Mouse (Mus musculus) embryo, embryonic 11.5 days (tissue): Measurements from ENCODE around the gene 2310039H08Rik.

ENCODE experiments used
- DNase-seq: peaks from one replicate; pipeline ENCODE4 v3.0.0-alpha.2; 2012; ENCODE audit warnings: low read depth, low spot score

2310039H08Rik gene

GRCm38 (mm10) chr17:46772404-46773277 is at the start of gene 2310039H08Rik:
Gene 2310039H08Rik, plus strand, starts transcription at chr17:46772635.
- DNase-seq = peak; percentile 79

- DNase-seq = no peak
Measured at GRCm38 (mm10) chr17:46724477-46725084, 47.9 kb upstream of the 2310039H08Rik start.

DNA sequence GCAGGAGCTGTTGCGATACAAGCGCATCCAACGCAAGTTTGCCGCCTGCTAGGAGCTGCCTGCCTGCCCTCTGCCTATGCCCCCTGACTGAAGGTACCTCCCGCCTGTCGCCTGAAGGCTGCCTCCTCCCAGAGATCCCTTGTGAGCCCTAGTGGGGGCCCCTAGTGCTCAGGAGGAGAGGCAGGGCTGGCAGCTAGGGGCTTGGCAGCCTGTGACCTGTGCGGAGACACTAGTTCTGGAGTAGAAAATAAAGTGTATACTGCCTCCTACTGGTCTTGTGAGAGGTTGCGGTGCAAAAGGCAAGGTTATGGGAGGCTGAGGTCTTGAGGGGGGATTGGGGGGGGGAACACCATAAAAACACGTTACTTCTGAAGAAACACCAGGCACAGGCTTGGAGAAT is 47.2 kb upstream of the 2310039H08Rik start:
- no peak for DNase-seq

DNA sequence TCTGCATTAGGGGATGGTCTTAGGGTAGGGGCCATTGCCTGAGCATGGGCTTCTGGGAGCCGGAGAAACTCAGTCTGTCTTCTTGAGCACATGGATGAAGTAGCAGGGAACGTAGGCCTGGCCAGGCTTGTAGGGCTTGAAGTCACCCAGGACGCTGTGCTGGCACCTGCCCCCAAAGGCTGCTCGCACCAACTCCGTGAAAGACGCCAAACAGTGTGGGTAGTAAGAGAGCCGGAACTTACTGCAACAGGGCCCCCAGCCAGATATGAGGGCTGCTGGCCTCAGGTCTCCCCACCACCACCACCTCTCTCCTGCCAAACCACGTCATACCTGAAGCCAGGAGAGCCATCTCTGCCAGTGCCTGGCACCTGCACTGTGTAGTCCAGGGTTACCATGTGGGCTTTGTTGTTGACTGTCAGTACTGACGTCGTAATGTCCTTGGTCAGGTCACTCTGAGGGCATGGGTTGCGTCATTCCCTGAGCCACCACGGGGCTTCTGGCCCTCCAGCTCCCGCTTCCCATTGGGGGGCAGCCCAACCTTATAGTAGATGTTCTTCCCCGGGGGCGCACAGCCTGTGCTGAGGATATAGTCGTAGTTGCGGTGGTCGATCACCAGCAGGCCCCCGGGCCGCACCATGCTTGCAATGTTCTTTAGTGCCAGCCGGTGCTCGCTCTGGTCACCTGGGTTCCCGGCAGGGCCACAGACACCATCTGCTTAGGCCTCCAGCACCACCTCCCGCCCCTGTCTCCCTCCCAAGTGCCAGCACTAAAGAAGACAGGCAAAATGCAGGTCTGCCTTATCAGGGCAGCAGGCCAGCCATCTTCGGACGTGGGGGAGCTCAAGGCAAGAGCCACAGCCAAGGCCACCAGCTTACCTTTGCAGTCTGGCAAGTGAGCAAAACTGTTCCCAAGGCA is 46.4 kb upstream of the 2310039H08Rik start:
- no peak for DNase-seq

DNA sequence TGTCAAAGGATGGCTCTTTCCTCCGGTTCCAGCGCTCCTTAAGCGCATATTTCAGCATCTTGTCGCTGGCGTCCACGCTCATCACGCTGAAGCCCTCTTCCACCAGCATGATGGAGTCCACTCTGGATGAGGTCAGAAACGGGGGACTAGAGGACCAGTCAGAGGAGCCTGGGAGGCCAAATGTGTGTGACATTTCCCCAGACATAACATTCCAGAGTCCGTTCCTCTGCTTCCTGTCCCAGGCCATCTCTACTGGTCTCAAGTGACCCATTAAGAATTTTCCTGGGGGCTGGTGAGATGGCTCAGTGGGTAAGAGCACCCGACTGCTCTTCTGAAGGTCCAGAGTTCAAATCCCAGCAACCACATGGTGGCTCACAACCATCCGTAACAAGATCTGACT is 45.2 kb upstream of the 2310039H08Rik start:
- no peak for DNase-seq

GRCm38 (mm10) chr17:46728021-46728420 is 44.4 kb upstream of the 2310039H08Rik start:
- DNase-seq = no peak

DNA sequence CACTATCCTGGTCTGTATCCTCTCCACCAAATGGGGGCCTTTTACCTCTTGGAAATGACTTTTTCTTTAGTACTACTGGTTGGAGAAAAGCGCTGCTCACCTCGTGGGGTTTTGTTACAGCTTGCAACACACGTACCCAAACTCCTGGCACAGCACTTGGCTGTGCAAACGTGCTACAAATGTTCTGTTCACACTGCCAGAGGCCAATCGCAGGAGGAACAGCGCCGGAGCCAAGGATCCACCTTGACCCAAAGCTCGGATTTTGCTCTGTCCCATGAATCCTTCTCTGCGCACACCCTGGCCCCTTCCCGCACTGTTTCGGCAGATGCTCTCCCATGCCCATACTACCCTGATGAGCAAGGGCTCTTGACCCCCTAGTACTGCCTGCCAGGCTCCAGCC is 43.9 kb upstream of the 2310039H08Rik start:
- no peak for DNase-seq

- DNase-seq = no peak
Measured at GRCm38 (mm10) chr17:46728904-46729318, 43.5 kb upstream of the 2310039H08Rik start, which contains the start of gene Gnmt. Gene Gnmt, minus strand, starts transcription at chr17:46729168.

- no peak for DNase-seq
Measured at GRCm38 (mm10) chr17:46734055-46734454, 38.4 kb upstream of the 2310039H08Rik start.

- no peak for DNase-seq
Measured at GRCm38 (mm10) chr17:46735287-46735686, 37.1 kb upstream of the 2310039H08Rik start.

DNA sequence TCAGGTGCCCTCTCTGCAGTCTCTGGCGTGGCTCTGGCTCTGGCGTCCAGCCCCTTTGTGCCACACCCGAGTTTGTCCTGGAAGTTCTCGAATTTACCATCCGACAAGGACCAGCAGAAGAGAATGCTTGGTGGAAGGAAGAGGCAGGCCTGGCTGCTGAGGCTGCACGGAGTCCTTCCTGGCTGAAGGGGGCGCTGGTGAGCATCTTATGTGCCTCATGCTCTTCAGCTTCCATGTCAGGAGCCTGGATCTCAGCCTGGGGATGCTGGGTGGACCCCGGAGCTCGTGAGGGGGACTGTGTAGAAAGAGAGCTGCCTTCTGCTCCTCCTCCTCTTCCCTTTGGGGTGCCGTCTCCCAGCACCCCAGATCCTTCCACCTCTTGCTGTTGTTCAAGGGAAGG is 36.3 kb upstream of the 2310039H08Rik start:
- no peak for DNase-seq

GRCm38 (mm10) chr17:46741305-46741704 is 31.1 kb upstream of the 2310039H08Rik start:
- no peak for DNase-seq

- no peak for DNase-seq
Measured at GRCm38 (mm10) chr17:46742986-46743385, 29.4 kb upstream of the 2310039H08Rik start.

DNA sequence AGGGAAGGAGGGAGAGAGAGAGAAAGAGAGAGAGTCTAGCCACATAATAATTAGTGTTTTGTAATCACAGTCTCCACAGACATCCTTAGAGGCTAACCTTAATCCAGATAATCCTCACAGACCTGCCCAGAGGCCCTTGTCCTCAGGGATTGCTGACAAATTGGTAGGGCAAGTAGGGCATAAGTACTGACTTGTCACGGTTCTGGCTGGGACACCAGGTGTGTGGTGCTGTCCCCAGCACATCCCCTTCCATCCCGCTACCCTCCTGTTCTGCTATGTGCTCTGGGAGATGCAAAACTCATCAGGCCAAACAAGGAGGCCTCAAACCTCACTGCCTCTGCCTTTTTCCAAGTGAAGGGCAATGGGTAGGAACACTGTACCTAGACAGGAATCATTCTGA is 26.9 kb upstream of the 2310039H08Rik start:
- no peak for DNase-seq

DNA sequence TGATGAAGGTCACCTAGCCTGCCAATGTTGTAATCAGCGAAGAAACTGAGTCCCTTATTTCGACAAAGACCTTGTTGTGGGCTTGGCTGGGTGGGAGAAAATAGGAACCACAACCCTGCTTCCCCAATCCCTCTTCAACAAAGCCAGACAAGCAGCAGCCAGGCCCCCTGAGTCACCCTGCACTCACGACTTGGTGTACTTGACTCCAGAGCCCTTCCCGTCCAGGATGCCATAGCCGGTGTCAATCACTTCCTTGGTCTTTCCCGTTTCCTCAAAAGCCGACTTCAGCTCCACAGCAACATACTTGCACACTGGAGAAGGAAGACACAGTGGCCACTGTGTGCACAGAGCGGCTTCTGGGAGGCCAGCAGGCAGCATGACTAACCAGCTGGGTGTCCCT is 25.2 kb upstream of the 2310039H08Rik start:
- no peak for DNase-seq

GRCm38 (mm10) chr17:46747806-46748205 is 24.6 kb upstream of the 2310039H08Rik start:
- DNase-seq = no peak

GRCm38 (mm10) chr17:46749282-46749681 is 23.2 kb upstream of the 2310039H08Rik start:
- DNase-seq = no peak

GRCm38 (mm10) chr17:46750580-46750979 is 21.9 kb upstream of the 2310039H08Rik start:
- DNase-seq = no peak

DNA sequence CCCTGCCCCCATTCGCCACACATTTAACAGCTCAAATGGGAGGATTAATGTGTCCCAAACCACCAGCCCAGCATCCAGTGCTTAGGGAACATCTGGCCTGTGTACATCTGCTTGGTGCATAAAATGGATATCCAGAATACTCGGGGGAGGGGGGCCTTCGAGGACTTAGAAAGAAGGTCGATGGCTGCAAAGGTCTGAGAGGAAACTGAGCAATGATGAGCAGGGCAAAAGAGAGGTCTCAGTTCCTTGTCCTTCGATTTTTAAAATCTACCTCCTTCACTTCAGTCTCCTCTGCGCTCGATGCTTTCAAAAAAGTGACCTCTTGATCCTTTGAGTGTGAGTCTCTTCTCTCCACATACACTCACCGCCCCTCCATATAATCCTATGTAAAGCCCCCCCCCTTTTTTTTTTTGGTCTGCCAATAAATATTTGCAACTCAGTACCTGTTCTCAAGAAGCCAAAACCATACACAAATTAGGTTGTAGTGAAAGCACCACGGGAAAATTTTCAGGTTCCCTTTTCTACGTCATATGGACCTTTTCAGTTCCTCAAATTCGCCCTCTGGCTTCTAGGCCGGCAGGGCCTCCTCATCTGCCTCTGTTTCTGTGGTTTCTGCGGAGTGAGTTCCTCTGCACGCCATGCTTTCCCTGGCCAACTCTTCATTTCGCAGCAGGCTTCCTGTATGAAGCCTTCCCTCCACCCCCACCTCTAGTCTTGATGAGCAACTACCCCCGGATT is 21.2 kb upstream of the 2310039H08Rik start:
- no peak for DNase-seq

DNA sequence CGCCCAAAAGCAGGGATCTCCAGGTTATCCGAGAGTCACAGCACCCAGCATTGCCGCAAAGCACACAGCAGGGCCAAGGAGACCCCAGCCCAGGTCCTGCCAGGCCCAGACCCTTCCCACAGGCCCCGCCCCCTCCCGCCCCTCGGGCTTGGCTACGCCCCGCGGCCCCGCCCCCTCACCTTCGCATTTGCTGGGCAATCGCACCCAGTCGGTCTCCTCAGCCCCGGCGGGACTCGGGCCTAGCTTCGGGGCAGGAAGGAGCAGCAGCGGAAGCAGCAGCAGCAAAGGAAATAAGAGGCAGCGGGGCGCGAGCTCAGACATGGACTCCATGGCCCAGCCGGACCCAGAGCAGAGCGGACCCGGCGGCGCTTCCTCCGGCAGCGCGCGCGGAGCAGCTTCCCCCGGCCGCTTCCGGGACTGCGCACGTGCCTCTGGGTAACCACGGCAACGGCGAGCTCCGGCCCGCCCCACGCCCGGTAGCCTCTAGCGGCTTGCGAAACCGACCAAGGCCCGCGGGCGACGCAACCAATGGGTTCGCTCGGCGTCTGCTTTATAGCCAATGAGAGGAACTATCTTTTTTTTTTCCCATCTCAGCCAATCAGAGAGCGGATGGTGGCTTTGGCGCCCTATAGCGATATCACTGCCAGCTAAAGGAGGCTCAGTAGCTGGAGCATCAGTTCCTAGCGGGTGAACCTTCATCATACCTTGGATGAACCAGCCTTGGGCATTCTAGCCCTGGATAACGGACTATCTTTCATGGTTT is 20.5 kb upstream of the 2310039H08Rik start, which contains the start of gene Cnpy3:
Gene Cnpy3, minus strand, starts transcription at position 421 of the 763 bp plus-strand sequence.
- DNase-seq = peak; percentile 96
